Mouse (Mus musculus) myocyte (in vitro differentiated cells): ENCODE measurements around the gene Nudt14. TPM values are rescaled to one million over a fixed set of nuclear protein-coding genes. Genes with fewer than 3 reads are reported as not detected.

Source experiments
- H3K27me3 ChIP-seq: one replicate; pipeline ENCODE4 v1.6.1; 2011; ENCODE audit not compliant: control insufficient read depth, insufficient read depth, insufficient read length
- H3K36me3 ChIP-seq: one replicate; pipeline ENCODE4 v1.6.1; 2011; ENCODE audit not compliant: control insufficient read depth, insufficient read depth
- H3K4me2 ChIP-seq: one replicate; pipeline ENCODE4 v1.6.1; 2011; ENCODE audit warnings: low read depth, control low read depth
- H3K4me3 ChIP-seq: one replicate; pipeline ENCODE4 v1.5.1; 2011; ENCODE audit warnings: mild to moderate bottlenecking, control low read depth, moderate library complexity
- H3K79me2 ChIP-seq: one replicate; pipeline ENCODE4 v1.6.1; 2011; ENCODE audit not compliant: control insufficient read depth, insufficient read depth
- H3ac ChIP-seq: one replicate; pipeline ENCODE4 v1.6.1; 2011; ENCODE audit not compliant: control insufficient read depth, insufficient read length
- CEBPB ChIP-seq: IDR thresholded peaks from 2 replicates; pipeline ENCODE4 v1.6.1; 2011; ENCODE audit warnings: mild to moderate bottlenecking, moderate library complexity; ENCODE audit not compliant: poor library complexity, insufficient read depth, severe bottlenecking
- E2F4 ChIP-seq: IDR thresholded peaks from one replicate; pipeline ENCODE4 v1.6.1; 2011; ENCODE audit warnings: mild to moderate bottlenecking, control low read depth, moderate library complexity; ENCODE audit not compliant: insufficient read depth
- MAX ChIP-seq: IDR thresholded peaks from one replicate; pipeline ENCODE4 v1.6.1; 2011; ENCODE audit warnings: low read depth, mild to moderate bottlenecking, control low read depth
- MYOD1 ChIP-seq, 3 experiments: IDR thresholded peaks; one replicate each; pipeline ENCODE4 v1.6.1; 2011; ENCODE audit warnings: control low read depth in 2 of 3, low read depth in 2 of 3, mild to moderate bottlenecking in 2 of 3, moderate library complexity in 1 of 3; ENCODE audit not compliant: insufficient read length in 2 of 3, control insufficient read depth in 1 of 3
- MYOG ChIP-seq, 3 experiments: IDR thresholded peaks; one replicate each; pipeline ENCODE4 v1.6.1; 2011; ENCODE audit warnings: control low read depth in 2 of 3, low read depth in 2 of 3, mild to moderate bottlenecking in 2 of 3; ENCODE audit not compliant: insufficient read length in 2 of 3, control insufficient read depth in 1 of 3, insufficient read depth in 1 of 3
- POLR2A ChIP-seq: IDR thresholded peaks from one replicate; pipeline ENCODE4 v1.6.1; 2011; ENCODE audit warnings: low read depth, mild to moderate bottlenecking, control low read depth, moderate library complexity; ENCODE audit not compliant: insufficient read length
- POLR2AphosphoS2 ChIP-seq: IDR thresholded peaks from one replicate; pipeline ENCODE4 v1.6.1; 2011; ENCODE audit warnings: low read depth, control low read depth; ENCODE audit not compliant: insufficient read length
- REST ChIP-seq: IDR thresholded peaks from one replicate; pipeline ENCODE4 v1.6.1; 2011; ENCODE audit warnings: mild to moderate bottlenecking, control low read depth, moderate library complexity; ENCODE audit not compliant: insufficient read depth, insufficient read length
- SRF ChIP-seq: IDR thresholded peaks from one replicate; pipeline ENCODE4 v1.6.1; 2011; ENCODE audit warnings: low read depth; ENCODE audit not compliant: control insufficient read depth, insufficient read length
- TCF12 ChIP-seq: IDR thresholded peaks from one replicate; pipeline ENCODE4 v1.6.1; 2011; ENCODE audit warnings: mild to moderate bottlenecking, control low read depth; ENCODE audit not compliant: poor library complexity, insufficient read depth, severe bottlenecking
- TCF3 ChIP-seq: IDR thresholded peaks from one replicate; pipeline ENCODE4 v1.6.1; 2011; ENCODE audit warnings: low read depth, control low read depth; ENCODE audit not compliant: insufficient read length
- USF1 ChIP-seq: IDR thresholded peaks from one replicate; pipeline ENCODE4 v1.6.1; 2011; ENCODE audit warnings: low read depth, mild to moderate bottlenecking, control low read depth, moderate library complexity
- polyA plus RNA-seq: library from polyadenylated mRNA; unstranded; fragments of >200 nt; fragmentation: generic; extraction: Trizol; gene quantifications from one replicate; pipeline ENCODE4 v1.2.1, GENCODE M21; 2012; ENCODE audit warnings: missing spikeins

Gene Nudt14
- polyA plus RNA-seq, 1 experiment, result 94.9 TPM

- H3K27me3 ChIP-seq, result no peaks in the 10 kb centered on the region
- peak overlapping the region; percentile 84 for H3K4me2 ChIP-seq
- no peaks in the 10 kb centered on the region for H3K79me2 ChIP-seq
- no peak overlapping the region for H3ac ChIP-seq
- TF ChIP-seq USF1 (no peak), TCF3 (no peak), POLR2A (no peak), MAX (no peak), SRF (no peak), MYOG (IDR thresholded peaks at IDR 0.05; ENCODE audit: control insufficient read depth in 1 of 3, insufficient read depth in 1 of 3, insufficient read length in 2 of 3, low read depth in 2 of 3) (peak in 2 of 3 experiments; percentile 10 to 61), TCF12 (peak; percentile 11), POLR2AphosphoS2 (no peak), MYOD1 (IDR thresholded peaks at IDR 0.05; ENCODE audit: control insufficient read depth in 1 of 3, insufficient read length in 2 of 3, low read depth in 2 of 3) (peak in 2 of 3 experiments; percentile 9 to 60)
- H3K4me3 ChIP-seq, result peak overlapping the region; percentile 32
- no peaks in the 10 kb centered on the region for H3K36me3 ChIP-seq
Observed at GRCm38 (mm10) chr12:112951150-112951842, 9.4 kb upstream of the Nudt14 start.

- Histone ChIP-seq H3K36me3 (no peaks in the 10 kb centered on the region), H3K4me3 (peak overlapping the region; percentile 32), H3K27me3 (no peaks in the 10 kb centered on the region), H3K79me2 (no peaks in the 10 kb centered on the region), H3ac (peak overlapping the region; percentile 7), H3K4me2 (peak overlapping the region; percentile 84)
- no peak for TF ChIP-seq CEBPB
- peak; percentile 1 for TF ChIP-seq POLR2A
Observed at GRCm38 (mm10) chr12:112950761-112951129, 8.8 kb upstream of the Nudt14 start.

- Histone ChIP-seq H3K36me3 (no peaks in the 10 kb centered on the region), H3ac (peak overlapping the region; percentile 7), H3K27me3 (no peaks in the 10 kb centered on the region), H3K79me2 (no peaks in the 10 kb centered on the region), H3K4me3 (peak overlapping the region; percentile 32), H3K4me2 (peak overlapping the region; percentile 84)
- TF ChIP-seq POLR2AphosphoS2, result peak; percentile 94
- TF ChIP-seq POLR2A, result peak; percentile 83
- TF ChIP-seq E2F4, result no peak
Observed at GRCm38 (mm10) chr12:112950040-112950760, 8.3 kb upstream of the Nudt14 start.

- no peak for TF ChIP-seq TCF12
- TF ChIP-seq MYOG (IDR thresholded peaks at IDR 0.05; ENCODE audit: control insufficient read depth in 1 of 3, insufficient read depth in 1 of 3, insufficient read length in 2 of 3, low read depth in 2 of 3), result no peak
- TF ChIP-seq POLR2AphosphoS2, result no peak
- no peak for TF ChIP-seq TCF3
- TF ChIP-seq REST, result no peak
- no peak overlapping the region for H3ac ChIP-seq
Observed at GRCm38 (mm10) chr12:112947307-112947706, 5.4 kb upstream of the Nudt14 start.

GRCm38 (mm10) chr12:112943669-112944068 lies 1.7 kb upstream of the Nudt14 start:
- no peaks in the 10 kb centered on the region for H3K27me3 ChIP-seq
- no peak overlapping the region for H3K4me2 ChIP-seq
- no peaks in the 10 kb centered on the region for H3K79me2 ChIP-seq
- TF ChIP-seq POLR2A, result no peak
- TF ChIP-seq E2F4, result no peak
- no peak overlapping the region for H3K4me3 ChIP-seq
- no peaks in the 10 kb centered on the region for H3K36me3 ChIP-seq
- no peak overlapping the region for H3ac ChIP-seq

More at GRCm38 (mm10) chr12:112947307-112947706, 5.4 kb upstream of the Nudt14 start:
- no peaks in the 10 kb centered on the region for H3K79me2 ChIP-seq
- H3K36me3 ChIP-seq, result no peaks in the 10 kb centered on the region
- no peak overlapping the region for H3K4me3 ChIP-seq
- no peaks in the 10 kb centered on the region for H3K27me3 ChIP-seq
- no peak overlapping the region for H3K4me2 ChIP-seq
